Mouse (Mus musculus): Measurements from ENCODE around the gene C2cd5. TPM values are rescaled to one million over a fixed set of nuclear protein-coding genes. Genes with fewer than 3 reads are reported as not detected.
A peak's percentile ranks its signal among the peaks of the same experiment; 100 is the strongest.

Gene C2cd5
- total and polyA plus RNA-seq, 3 experiments, result 16.2 to 47.6 (median 30.5) TPM

DNA sequence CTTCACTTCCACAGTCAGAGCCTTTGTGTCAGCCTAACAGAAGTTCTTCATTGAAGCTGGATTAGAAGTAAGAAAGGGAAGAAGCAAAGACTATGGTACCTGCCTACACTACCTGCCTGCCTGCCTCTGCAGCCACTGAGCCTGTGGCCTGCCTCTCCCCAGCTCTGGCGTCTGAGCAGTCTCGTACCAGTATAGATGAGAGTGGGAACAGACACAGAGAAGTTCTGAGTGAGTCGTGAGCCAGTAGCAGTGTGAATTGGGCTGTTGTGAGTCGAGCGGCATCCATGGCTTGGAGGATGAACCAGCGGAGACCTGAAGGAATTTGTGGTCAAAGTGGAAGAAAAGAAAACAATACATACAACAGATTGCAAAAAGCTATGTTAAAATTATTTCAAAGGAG, 26.5 kb downstream of the C2cd5 start:
- no peaks in the 10 kb centered on the region for H3K27me3 ChIP-seq (ENCODE audit: control insufficient read depth in 1 of 2, insufficient read depth in 2 of 2, low read length in 2 of 2)
- DNase-seq (ENCODE audit: low read depth, low spot score), result peak; percentile 20
- peaks cover 11 to 34% of the 10 kb centered on the region in 2 experiments for H3K36me3 ChIP-seq (ENCODE audit: control insufficient read depth in 1 of 2, insufficient read depth in 2 of 2, low read length in 2 of 2)
- H3K79me2 ChIP-seq (ENCODE audit: control insufficient read depth, insufficient read depth, low read length, poor library complexity), result peaks cover 1% of the 10 kb centered on the region; the same call in 1 of the 2 replicates
- H3K9ac ChIP-seq (ENCODE audit: control insufficient read depth, low read depth, low read length, poor library complexity, severe bottlenecking), result peak overlapping the region; percentile 30
- peak overlapping the region; percentile 95 for H3K27ac ChIP-seq (ENCODE audit: control insufficient read depth, low read depth, low read length)
- no peak for TF ChIP-seq EP300 (IDR thresholded peaks at IDR 0.05; ENCODE audit: low read depth in 1 of 2, low read length in 2 of 2)
- no peak for TF ChIP-seq USF1 (IDR thresholded peaks at IDR 0.05; ENCODE audit: low read depth, low read length)
- TF ChIP-seq TBP (IDR thresholded peaks at IDR 0.05; ENCODE audit: low read depth, low read length), result no peak
- TF ChIP-seq BHLHE40 (IDR thresholded peaks at IDR 0.05; ENCODE audit: borderline replicate concordance, low read depth, low read length), result no peak
- TF ChIP-seq HCFC1 (IDR thresholded peaks at IDR 0.05; ENCODE audit: low read depth, low read length), result no peak
- no peak for TF ChIP-seq POLR2AphosphoS2 (IDR thresholded peaks at IDR 0.05; ENCODE audit: low read length)
- TF ChIP-seq MYC (IDR thresholded peaks at IDR 0.05; ENCODE audit: low read depth, low read length), result no peak
- no peak for TF ChIP-seq RCOR1 (IDR thresholded peaks at IDR 0.05; ENCODE audit: low read depth, low read length)
- no peak for TF ChIP-seq JUND (IDR thresholded peaks at IDR 0.05; ENCODE audit: low read depth, low read length)
- TF ChIP-seq SMC3 (IDR thresholded peaks at IDR 0.05; ENCODE audit: low read depth, low read length), result no peak
- TF ChIP-seq SIN3A (IDR thresholded peaks at IDR 0.05; ENCODE audit: low read length), result no peak
- no peak for TF ChIP-seq KAT2A (conservative IDR thresholded peaks at IDR 0.05; ENCODE audit: low read depth, low read length)
- no peak for TF ChIP-seq ELF1 (IDR thresholded peaks at IDR 0.05; ENCODE audit: low read depth, low read length)
- peaks cover 21 to 32% of the 10 kb centered on the region in 2 experiments for H3K4me1 ChIP-seq (ENCODE audit: control insufficient read depth in 1 of 2, insufficient read depth in 2 of 2, low read length in 2 of 2)
- H3K9me3 ChIP-seq (replicated peaks; ENCODE audit: insufficient read depth, low read length), result no peaks in the 10 kb centered on the region
- no peak overlapping the region for H3K4me3 ChIP-seq (ENCODE audit: control insufficient read depth in 1 of 2, insufficient read depth in 1 of 2, low read depth in 2 of 2, low read length in 2 of 2)

DNA sequence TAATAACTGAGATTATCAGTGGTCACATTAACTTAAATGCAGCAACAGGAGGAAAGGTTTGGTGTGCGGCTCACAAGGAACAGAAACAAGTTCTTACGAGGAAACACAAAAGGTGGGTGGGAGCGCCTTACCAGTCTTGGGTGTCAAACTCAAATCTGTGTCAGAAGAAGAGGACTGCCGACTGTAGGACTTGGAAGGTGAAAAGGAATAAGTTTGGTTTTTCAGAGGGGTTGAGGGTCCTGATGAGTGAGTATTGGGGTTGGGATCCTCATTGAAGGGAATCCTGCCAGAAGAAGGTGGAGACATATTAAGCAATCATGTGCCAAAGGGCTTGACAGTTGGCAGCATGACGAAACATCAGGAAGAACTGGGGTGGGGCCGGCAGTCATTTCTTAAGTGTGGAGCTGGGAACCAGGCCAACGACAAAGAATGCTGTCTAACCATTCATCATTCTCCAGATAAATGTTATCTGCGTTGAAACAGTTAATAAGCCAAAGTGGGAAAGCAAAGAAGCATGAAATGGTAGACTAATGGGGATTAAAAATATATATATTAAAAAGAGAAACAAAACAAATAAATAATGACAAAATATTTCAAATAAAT, 27.4 kb downstream of the C2cd5 start:
- Histone ChIP-seq H3K4me3 (ENCODE audit: control insufficient read depth in 1 of 2, insufficient read depth in 1 of 2, low read depth in 2 of 2, low read length in 2 of 2) (peak overlapping the region; percentile 14 to 26), H3K27ac (ENCODE audit: control insufficient read depth, low read depth, low read length) (peak overlapping the region; percentile 97), H3K9me3 (replicated peaks; ENCODE audit: insufficient read depth, low read length) (no peaks in the 10 kb centered on the region), H3K9ac (ENCODE audit: control insufficient read depth, low read depth, low read length, poor library complexity, severe bottlenecking) (peak overlapping the region; percentile 55), H3K27me3 (ENCODE audit: control insufficient read depth in 1 of 2, insufficient read depth in 2 of 2, low read length in 2 of 2) (no peaks in the 10 kb centered on the region), H3K79me2 (ENCODE audit: control insufficient read depth, insufficient read depth, low read length, poor library complexity) (peaks cover 1% of the 10 kb centered on the region; the same call in 1 of the 2 replicates), H3K36me3 (ENCODE audit: control insufficient read depth in 1 of 2, insufficient read depth in 2 of 2, low read length in 2 of 2) (peaks cover 15 to 41% of the 10 kb centered on the region in 2 experiments), H3K4me1 (ENCODE audit: control insufficient read depth in 1 of 2, insufficient read depth in 2 of 2, low read length in 2 of 2) (peaks cover 22 to 39% of the 10 kb centered on the region in 2 experiments)
- DNase-seq (ENCODE audit: low read depth, low spot score), result peak; percentile 86
- TF ChIP-seq JUND (IDR thresholded peaks at IDR 0.05; ENCODE audit: low read depth, low read length) (no peak), UBTF (IDR thresholded peaks at IDR 0.05; ENCODE audit: borderline replicate concordance, insufficient read depth, low read depth, low read length) (no peak), MAZ (IDR thresholded peaks at IDR 0.05; ENCODE audit: low read depth, low read length) (0 out of 2 replicates have a peak, but pooled peaks have one; percentile 40), EP300 (IDR thresholded peaks at IDR 0.05; ENCODE audit: low read depth in 1 of 2, low read length in 2 of 2) (peak; percentile 87 to 92), RCOR1 (IDR thresholded peaks at IDR 0.05; ENCODE audit: low read depth, low read length) (0 out of 2 replicates have a peak, but pooled peaks have one; percentile 35), ZKSCAN1 (IDR thresholded peaks at IDR 0.05; ENCODE audit: low read depth, low read length) (0 out of 2 replicates have a peak, but pooled peaks have one; percentile 29), CTCF (IDR thresholded peaks at IDR 0.05 in 2 of 3, conservative IDR thresholded peaks at IDR 0.05 in 1 of 3; ENCODE audit: control insufficient read depth in 1 of 3, insufficient read depth in 1 of 3, low read depth in 2 of 3, low read length in 3 of 3, poor library complexity in 1 of 3, severe bottlenecking in 1 of 3) (no peak), RAD21 (IDR thresholded peaks at IDR 0.05; ENCODE audit: low read depth, low read length) (no peak), USF2 (IDR thresholded peaks at IDR 0.05; ENCODE audit: borderline replicate concordance in 1 of 2, insufficient read depth in 1 of 2, low read depth in 1 of 2, low read length in 2 of 2) (no peak), USF1 (IDR thresholded peaks at IDR 0.05; ENCODE audit: low read depth, low read length) (peak; percentile 70; the same call in 1 of the 2 replicates), ZMIZ1 (IDR thresholded peaks at IDR 0.05; ENCODE audit: low read depth, low read length) (0 out of 2 replicates have a peak, but pooled peaks have one; percentile 29), E2F4 (IDR thresholded peaks at IDR 0.05; ENCODE audit: borderline replicate concordance, low read depth, low read length) (0 out of 2 replicates have a peak, but pooled peaks have one; percentile 31), MYB (IDR thresholded peaks at IDR 0.05; ENCODE audit: low read depth, low read length) (peak; percentile 75), ETS1 (IDR thresholded peaks at IDR 0.05; ENCODE audit: low read depth, low read length) (peak; percentile 97), GABPA (IDR thresholded peaks at IDR 0.05; ENCODE audit: low read depth, low read length) (no peak), ELF1 (IDR thresholded peaks at IDR 0.05; ENCODE audit: low read depth, low read length) (peak; percentile 66), MAFK (IDR thresholded peaks at IDR 0.05; ENCODE audit: borderline replicate concordance, low read depth, low read length) (0 out of 2 replicates have a peak, but pooled peaks have one; percentile 35), KAT2A (conservative IDR thresholded peaks at IDR 0.05; ENCODE audit: low read depth, low read length) (no peak), SIN3A (IDR thresholded peaks at IDR 0.05; ENCODE audit: low read length) (peak; percentile 93), POLR2A (IDR thresholded peaks at IDR 0.05; ENCODE audit: control insufficient read depth in 1 of 2, insufficient read depth in 1 of 2, low read depth in 1 of 2, low read length in 2 of 2, poor library complexity in 1 of 2) (no peak), NRF1 (IDR thresholded peaks at IDR 0.05; ENCODE audit: insufficient read depth, low read depth, low read length, poor library complexity, severe bottlenecking) (no peak), NELFE (IDR thresholded peaks at IDR 0.05; ENCODE audit: low read depth, low read length) (no peak; the same call in 1 of the 2 replicates), TBP (IDR thresholded peaks at IDR 0.05; ENCODE audit: low read depth, low read length) (no peak)
